Comparison of ENCODE assay signal across 11 mouse cellular contexts in the genomic region with DNA sequence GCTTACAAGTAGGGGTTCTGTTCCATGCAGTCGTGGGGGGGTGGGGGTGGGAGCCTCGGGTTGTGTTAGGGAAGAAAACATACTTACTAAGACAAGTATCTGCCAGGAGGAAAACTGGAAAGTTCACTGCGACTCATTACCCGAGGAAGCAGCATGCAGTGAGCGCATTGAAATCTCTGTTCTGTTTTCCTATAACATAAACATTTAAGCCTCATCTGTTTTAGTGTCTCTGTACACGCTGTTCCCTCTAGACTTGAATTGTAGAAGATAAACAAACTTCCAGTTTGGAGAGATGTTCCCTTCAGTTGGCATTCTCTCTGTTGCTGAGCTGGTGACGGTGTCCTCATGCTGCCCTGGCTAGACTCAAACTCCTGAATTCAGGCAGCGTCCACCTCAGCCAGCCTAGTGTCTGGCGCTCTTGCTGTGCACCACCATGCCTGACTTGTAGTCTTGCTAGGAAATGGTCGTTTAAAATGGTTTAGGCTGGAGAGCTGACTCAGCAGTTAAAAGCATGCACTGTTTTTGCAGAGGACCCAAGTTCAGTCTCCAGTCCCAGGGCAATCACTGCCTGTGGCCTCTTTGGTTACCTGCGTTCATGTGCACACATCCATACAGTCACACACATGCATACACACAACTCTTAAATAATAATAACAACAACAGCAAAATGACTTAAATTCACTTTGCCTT.
A peak's percentile ranks its signal among the peaks of the same experiment; 100 is the strongest.
DNase-seq lines count a peak whose midpoint lies in the region; ATAC-seq and TF ChIP-seq lines count a peak whose summit lies in the region.
"Had no signal": no experiment of that assay in that cellular context is flagged by ENCODE, and none has a peak within 500 bp of the region (broad histone marks: within the 10 kb centered on the region; RNA-seq: fewer than 3 reads in every experiment).

No protein-coding gene starts in this region.

- ATAC-seq in embryonic facial prominence, embryonic 12.5 days (ENCODE audit: insufficient number of reproducible peaks, insufficient read depth, low FRiP score, low TSS enrichment): no peak
- no peak for ATAC-seq in hindbrain, embryonic 11.5 days (ENCODE audit: low FRiP score)
- no peak for ATAC-seq in midbrain, embryonic 13.5 days
- ATAC-seq: CD4-positive, CD25-positive, alpha-beta regulatory T cell, adult 4 months had no signal

- H3K27ac ChIP-seq in liver, adult 2 months (replicated peaks; ENCODE audit: insufficient read depth, low read depth, low read length): no peak overlapping the region; the same call in 1 of the 2 replicates
- H3K27ac ChIP-seq in embryonic facial prominence, embryonic 12.5 days: peak overlapping the region; percentile 31; the same call in 1 of the 2 replicates
- H3K27ac ChIP-seq in hindbrain, embryonic 11.5 days (ENCODE audit: low read depth, low read length): peak overlapping the region; percentile 92
- H3K27ac ChIP-seq in midbrain, embryonic 13.5 days: peak overlapping the region; percentile 90

- no peak overlapping the region for H3K4me3 ChIP-seq in liver, adult 2 months (ENCODE audit: insufficient read depth, low read depth, low read length)
- no peak overlapping the region for H3K4me3 ChIP-seq in embryonic facial prominence, embryonic 12.5 days
- H3K4me3 ChIP-seq in hindbrain, embryonic 11.5 days (ENCODE audit: low read depth, low read length): no peak overlapping the region
- H3K4me3 ChIP-seq in midbrain, embryonic 13.5 days (replicated peaks): no peak overlapping the region
- H3K4me3 ChIP-seq: erythroblast, embryonic 14.5 days; limb, embryonic 12.5 days had no signal

- peak; percentile 39 for DNase-seq in liver, adult 2 months (ENCODE audit: extremely low read depth, low read depth, low spot score)
- no peak for DNase-seq in liver
- DNase-seq in hindbrain, embryonic 11.5 days (ENCODE audit: low spot score): no peak
- no peak for DNase-seq in spleen, postnatal 36 days (ENCODE audit: low spot score in 2 of 2)
- no peak for DNase-seq in gastrocnemius, postnatal 36 days
- no peak for DNase-seq in testis, postnatal 14 days (ENCODE audit: low spot score)

- TF ChIP-seq POLR2A in liver, adult 2 months (IDR thresholded peaks at IDR 0.05; ENCODE audit: extremely low read depth, insufficient read depth, low read length): no peak

- H3K9me3 ChIP-seq in embryonic facial prominence, embryonic 12.5 days: no peaks in the 10 kb centered on the region
- no peaks in the 10 kb centered on the region for H3K9me3 ChIP-seq in hindbrain, embryonic 11.5 days (ENCODE audit: control insufficient read depth, low read length)
- no peaks in the 10 kb centered on the region for H3K9me3 ChIP-seq in midbrain, embryonic 13.5 days
- H3K9me3 ChIP-seq: limb, embryonic 12.5 days had no signal

- H3K9ac ChIP-seq in liver, adult 2 months (ENCODE audit: low read depth, low read length): no peak overlapping the region
- no peak overlapping the region for H3K9ac ChIP-seq in embryonic facial prominence, embryonic 12.5 days
- H3K9ac ChIP-seq in hindbrain, embryonic 11.5 days (ENCODE audit: low read depth, low read length): no peak overlapping the region
- no peak overlapping the region for H3K9ac ChIP-seq in midbrain, embryonic 13.5 days (replicated peaks)
- H3K9ac ChIP-seq: limb, embryonic 12.5 days had no signal

- peaks cover 4% of the 10 kb centered on the region; the same call in 1 of the 2 replicates for H3K36me3 ChIP-seq in liver, adult 2 months (ENCODE audit: control insufficient read depth, insufficient read depth, low read length)
- peaks cover 23% of the 10 kb centered on the region for H3K36me3 ChIP-seq in embryonic facial prominence, embryonic 12.5 days
- H3K36me3 ChIP-seq in hindbrain, embryonic 11.5 days (ENCODE audit: control insufficient read depth, insufficient read depth, low read length): no peaks in the 10 kb centered on the region
- H3K36me3 ChIP-seq in midbrain, embryonic 13.5 days: peaks cover 22% of the 10 kb centered on the region

- intact Hi-C loops in gastrocnemius, postnatal 36 days (cut with DNase I): loop anchor here (5.0 kb wide), 1 partner anchor 387 kb away; no protein-coding TSS in a partner anchor

- H3K27me3 ChIP-seq in liver, adult 2 months (ENCODE audit: control insufficient read depth, insufficient read depth, low read length): no peaks in the 10 kb centered on the region
- H3K27me3 ChIP-seq in embryonic facial prominence, embryonic 12.5 days: no peaks in the 10 kb centered on the region
- no peaks in the 10 kb centered on the region for H3K27me3 ChIP-seq in hindbrain, embryonic 11.5 days (ENCODE audit: control insufficient read depth, insufficient read depth, low read length)
- H3K27me3 ChIP-seq in midbrain, embryonic 13.5 days: no peaks in the 10 kb centered on the region
- H3K27me3 ChIP-seq: limb, embryonic 12.5 days had no signal

- TF ChIP-seq CTCF in liver, adult 2 months (IDR thresholded peaks at IDR 0.05; ENCODE audit: low read depth, low read length): no peak

- no peak overlapping the region for H3K4me2 ChIP-seq in embryonic facial prominence, embryonic 12.5 days (replicated peaks)
- no peak overlapping the region for H3K4me2 ChIP-seq in hindbrain, embryonic 11.5 days (replicated peaks; ENCODE audit: low read depth, low read length)
- H3K4me2 ChIP-seq in midbrain, embryonic 13.5 days (replicated peaks): no peak overlapping the region
- H3K4me2 ChIP-seq: limb, embryonic 12.5 days had no signal

- 73% methylated on average over 11 of the region's 11 CpGs for WGBS in liver, adult 2 months
- WGBS in embryonic facial prominence, embryonic 12.5 days: 72% methylated on average over 11 of the region's 11 CpGs
- 81% methylated on average over 11 of the region's 11 CpGs for WGBS in hindbrain, embryonic 11.5 days
- 82% methylated on average over 11 of the region's 11 CpGs for WGBS in midbrain, embryonic 13.5 days

- no peaks in the 10 kb centered on the region for H3K4me1 ChIP-seq in liver, adult 2 months (ENCODE audit: control insufficient read depth, insufficient read depth, low read length)
- H3K4me1 ChIP-seq in embryonic facial prominence, embryonic 12.5 days: peaks cover 25% of the 10 kb centered on the region
- H3K4me1 ChIP-seq in hindbrain, embryonic 11.5 days (replicated peaks; ENCODE audit: control insufficient read depth, insufficient read depth, low read length): peaks cover 11% of the 10 kb centered on the region
- peaks cover 51% of the 10 kb centered on the region for H3K4me1 ChIP-seq in midbrain, embryonic 13.5 days (replicated peaks)

- no peaks in the 10 kb centered on the region for H3K79me2 ChIP-seq in liver, adult 2 months (ENCODE audit: control insufficient read depth, insufficient read depth, low read length)
